Mouse (Mus musculus) myocyte (in vitro differentiated cells): ENCODE measurements around the gene Gm13090.

Source experiments
- E2F4 ChIP-seq: IDR thresholded peaks from one replicate; pipeline ENCODE4 v1.6.1; 2011; ENCODE audit warnings: mild to moderate bottlenecking, control low read depth, moderate library complexity; ENCODE audit not compliant: insufficient read depth
- MAX ChIP-seq: IDR thresholded peaks from one replicate; pipeline ENCODE4 v1.6.1; 2011; ENCODE audit warnings: low read depth, mild to moderate bottlenecking, control low read depth
- POLR2A ChIP-seq: IDR thresholded peaks from one replicate; pipeline ENCODE4 v1.6.1; 2011; ENCODE audit warnings: low read depth, mild to moderate bottlenecking, control low read depth, moderate library complexity; ENCODE audit not compliant: insufficient read length
- POLR2AphosphoS2 ChIP-seq: IDR thresholded peaks from one replicate; pipeline ENCODE4 v1.6.1; 2011; ENCODE audit warnings: low read depth, control low read depth; ENCODE audit not compliant: insufficient read length
- REST ChIP-seq: IDR thresholded peaks from one replicate; pipeline ENCODE4 v1.6.1; 2011; ENCODE audit warnings: mild to moderate bottlenecking, control low read depth, moderate library complexity; ENCODE audit not compliant: insufficient read depth, insufficient read length
- SRF ChIP-seq: IDR thresholded peaks from one replicate; pipeline ENCODE4 v1.6.1; 2011; ENCODE audit warnings: low read depth; ENCODE audit not compliant: control insufficient read depth, insufficient read length
- TCF12 ChIP-seq: IDR thresholded peaks from one replicate; pipeline ENCODE4 v1.6.1; 2011; ENCODE audit warnings: mild to moderate bottlenecking, control low read depth; ENCODE audit not compliant: poor library complexity, insufficient read depth, severe bottlenecking
- TCF3 ChIP-seq: IDR thresholded peaks from one replicate; pipeline ENCODE4 v1.6.1; 2011; ENCODE audit warnings: low read depth, control low read depth; ENCODE audit not compliant: insufficient read length

GRCm38 (mm10) chr4:151088819-151089218 is 551 bp upstream of the Gm13090 start:
- TF ChIP-seq POLR2A = no peak
- TF ChIP-seq MAX = no peak
- no peak for TF ChIP-seq TCF12
- TF ChIP-seq SRF = no peak
- no peak for TF ChIP-seq TCF3
- TF ChIP-seq E2F4 = no peak
- TF ChIP-seq POLR2AphosphoS2 = no peak
- no peak for TF ChIP-seq REST
